Mouse (Mus musculus) erythroblast, embryonic 14.5 days (primary cell): Measurements from ENCODE around the gene Kmt5b.

Experiments
- GATA1 ChIP-seq: IDR thresholded peaks from 2 replicates; pipeline ENCODE4 v1.6.1; 2012; ENCODE audit warnings: low read length, inconsistent platforms, mixed read lengths
- TAL1 ChIP-seq: IDR thresholded peaks from 3 replicates; pipeline ENCODE4 v1.6.1; 2012; ENCODE audit warnings: low read length, inconsistent platforms, mixed read lengths

GRCm38 (mm10) chr19:3753240-3753633, 14.0 kb upstream of the Kmt5b start:
- TF ChIP-seq GATA1 (no peak), TAL1 (no peak)
